ENCODE assay signal across 10 mouse cellular contexts in genomic region chr12:54197849-54198248, GRCm38 (mm10). TPM values are rescaled to one million over a fixed set of nuclear protein-coding genes. Genes with fewer than 3 reads are reported as not detected.
DNase-seq lines count a peak whose midpoint lies in the region; ATAC-seq and TF ChIP-seq lines count a peak whose summit lies in the region.
"Had no signal": no experiment of that assay in that cellular context is flagged by ENCODE, and none has a peak within 500 bp of the region (broad histone marks: within the 10 kb centered on the region; RNA-seq: fewer than 3 reads in every experiment).

No protein-coding gene starts in this region.

- H3K27ac ChIP-seq in gastrocnemius, adult 2 months, result no peak overlapping the region
- no peak overlapping the region for H3K27ac ChIP-seq in lung, embryonic 14.5 days (ENCODE audit: low read depth)
- H3K27ac ChIP-seq in forebrain, postnatal 0 days (ENCODE audit: low read depth, low read length), result 0 out of 2 replicates have a peak overlapping the region, but pooled peaks have one; percentile 35
- H3K27ac ChIP-seq in olfactory bulb, adult 2 months (ENCODE audit: insufficient read depth, low read depth, low read length), result peak overlapping the region; percentile 38

- H3K4me2 ChIP-seq in lung, embryonic 14.5 days, result 0 out of 2 replicates have a peak overlapping the region, but pooled peaks have one; percentile 1
- H3K4me2 ChIP-seq in forebrain, postnatal 0 days (ENCODE audit: low read depth), result peak overlapping the region; percentile 34

- peaks cover 14% of the 10 kb centered on the region; the same call in 1 of the 2 replicates for H3K27me3 ChIP-seq in lung, embryonic 14.5 days (ENCODE audit: insufficient read depth, low read length)
- no peaks in the 10 kb centered on the region; the same call in 1 of the 2 replicates for H3K27me3 ChIP-seq in forebrain, postnatal 0 days (ENCODE audit: insufficient read depth, low read length)

- WGBS in lung, embryonic 14.5 days, result 48% methylated on average over 11 of the region's 11 CpGs
- 20% methylated on average over 11 of the region's 11 CpGs for WGBS in forebrain, postnatal 0 days
- 32% methylated on average over 11 of the region's 11 CpGs for WGBS in olfactory bulb, adult 2 months

- intact Hi-C loops in gastrocnemius, adult 2 months (cut with DNase I), result no loop called here

- H3K9me3 ChIP-seq in lung, embryonic 14.5 days (ENCODE audit: low read depth, low read length), result no peaks in the 10 kb centered on the region
- H3K9me3 ChIP-seq in forebrain, postnatal 0 days (ENCODE audit: low read length), result no peaks in the 10 kb centered on the region

- H3K4me3 ChIP-seq in gastrocnemius, adult 2 months, result peak overlapping the region; percentile 4; the same call in 1 of the 2 replicates
- H3K4me3 ChIP-seq in lung, embryonic 14.5 days (ENCODE audit: low read depth, low read length), result no peak overlapping the region
- no peak overlapping the region for H3K4me3 ChIP-seq in forebrain, postnatal 0 days (ENCODE audit: low read depth, low read length)
- H3K4me3 ChIP-seq in olfactory bulb, adult 2 months (ENCODE audit: insufficient read depth, low read depth, low read length), result no peak overlapping the region

- H3K36me3 ChIP-seq in lung, embryonic 14.5 days (ENCODE audit: insufficient read depth), result no peaks in the 10 kb centered on the region
- H3K36me3 ChIP-seq in forebrain, postnatal 0 days (ENCODE audit: insufficient read depth), result no peaks in the 10 kb centered on the region

- ATAC-seq in lung, embryonic 14.5 days (ENCODE audit: insufficient read depth), result no peak
- ATAC-seq in forebrain, postnatal 0 days, result no peak
- ATAC-seq in erythroid progenitor cell, adult 5-6 weeks (replicated peaks; ENCODE audit: low FRiP score, poor library complexity, severe bottlenecking), result no peak

- H3K9ac ChIP-seq in lung, embryonic 14.5 days, result no peak overlapping the region
- H3K9ac ChIP-seq in forebrain, postnatal 0 days, result peak overlapping the region; percentile 11

- H3K4me1 ChIP-seq in lung, embryonic 14.5 days (ENCODE audit: insufficient read depth), result peaks cover 16% of the 10 kb centered on the region
- H3K4me1 ChIP-seq in forebrain, postnatal 0 days (ENCODE audit: insufficient read depth), result peaks cover 19% of the 10 kb centered on the region
- peaks cover 12% of the 10 kb centered on the region for H3K4me1 ChIP-seq in olfactory bulb, adult 2 months (ENCODE audit: control insufficient read depth, insufficient read depth, low read length)

- TF ChIP-seq POLR2A in olfactory bulb, adult 2 months (IDR thresholded peaks at IDR 0.05; ENCODE audit: insufficient read depth, low read depth, low read length), result no peak

- DNase-seq in gastrocnemius, adult 2 months, result no peak
- DNase-seq in gastrocnemius, adult 8-10 months (ENCODE audit: low spot score in 2 of 2), result no peak
- no peak for DNase-seq in lung, embryonic 14.5 days
- no peak for DNase-seq in lung, postnatal 36 days
- DNase-seq in forebrain, postnatal 0 days, result no peak
- DNase-seq in cerebellum, adult 11 months, result no peak
- DNase-seq: B cell, adult 2 months; lung, postnatal 10 days had no signal

- no peak for TF ChIP-seq CTCF in gastrocnemius, adult 2 months (IDR thresholded peaks at IDR 0.05)
- no peak for TF ChIP-seq CTCF in lung, embryonic 14.5 days (IDR thresholded peaks at IDR 0.05; ENCODE audit: low read depth)
- no peak for TF ChIP-seq CTCF in forebrain, postnatal 0 days (IDR thresholded peaks at IDR 0.05; ENCODE audit: low read depth)
- no peak for TF ChIP-seq CTCF in olfactory bulb, adult 2 months (IDR thresholded peaks at IDR 0.05; ENCODE audit: insufficient read depth, low read depth, low read length)

RNA-seq across cellular contexts. Expression of gene Egln3, which starts 5.8 kb away (rescaled TPM):
- 10 to 100 TPM; 27.8 to 73.6 TPM for total RNA-seq in gastrocnemius, adult 2 months (2021)
- 10 to 100 TPM; 15.9 to 42.8 (median 35.9) TPM for total RNA-seq in gastrocnemius, adult 8-10 months (2022)
- polyA plus RNA-seq in lung, embryonic 14.5 days (2014; fragmentation: Nextera tagmentation; extraction: Ambion mirVana), result 11.4 and 15.5 TPM in 2 replicates
- total RNA-seq in forebrain, postnatal 0 days (2014; rRNA removed), result 8.6 and 11.8 TPM in 2 replicates
- 5.2 and 5.6 TPM in 2 replicates for polyA plus RNA-seq in forebrain, postnatal 0 days (2015; fragmentation: Nextera tagmentation; extraction: Ambion mirVana)
- not detected in 2 replicates for polyA plus RNA-seq in olfactory bulb, adult 2 months (2012; ENCODE audit: insufficient read depth, insufficient read length, low replicate concordance, missing spikeins)
- total RNA-seq in erythroid progenitor cell, adult 5-6 weeks (2015; ENCODE audit: low replicate concordance), result 3.8 and 5.4 TPM in 2 replicates
- 0.68 and 0.90 TPM in 2 replicates for total RNA-seq in erythroid progenitor cell, adult 5-6 weeks (2017; ENCODE audit: low replicate concordance)

Comparison
In these comparisons a context has a peak if more than half of its experiments do, and no peak if none do; other contexts are left out.
1. H3K27ac ChIP-seq: peak in forebrain, postnatal 0 days (single experiment) and olfactory bulb, adult 2 months (single experiment); none in gastrocnemius, adult 2 months (single experiment) and lung, embryonic 14.5 days (single experiment).